Mouse (Mus musculus): ENCODE measurements around the gene Ksr2. TPM values are rescaled to one million over a fixed set of nuclear protein-coding genes. Genes with fewer than 3 reads are reported as not detected.

The Ksr2 gene
- polyA plus RNA-seq, 1 experiment from 2014 or later, result 2.6 TPM

GRCm38 (mm10) chr5:117510864-117511263, 97.1 kb downstream of the Ksr2 start:
- no peak overlapping the region for H3K27ac ChIP-seq (replicated peaks)
- no peak for ATAC-seq (ENCODE audit: low FRiP score, low read depth)

GRCm38 (mm10) chr5:117515396-117515795, 101.6 kb downstream of the Ksr2 start:
- no peaks in the 10 kb centered on the region for H3K36me3 ChIP-seq
- no peaks in the 10 kb centered on the region for H3K9me3 ChIP-seq
- no peak overlapping the region for H3K9ac ChIP-seq (replicated peaks)
- no peak overlapping the region for H3K4me2 ChIP-seq (replicated peaks)
- H3K27me3 ChIP-seq, result no peaks in the 10 kb centered on the region
- H3K4me1 ChIP-seq, result no peaks in the 10 kb centered on the region
- 91% methylated on average over 12 of the region's 12 CpGs for WGBS
- no peak overlapping the region for H3K27ac ChIP-seq (replicated peaks)
- H3K4me3 ChIP-seq, result no peak overlapping the region
- no peak for ATAC-seq (ENCODE audit: low FRiP score, low read depth)

More at GRCm38 (mm10) chr5:117510864-117511263, 97.1 kb downstream of the Ksr2 start:
- WGBS, result 80% methylated on average over 10 of the region's 10 CpGs
- no peak overlapping the region for H3K4me3 ChIP-seq
- H3K36me3 ChIP-seq, result no peaks in the 10 kb centered on the region
- H3K9me3 ChIP-seq, result no peaks in the 10 kb centered on the region
- H3K9ac ChIP-seq (replicated peaks), result no peak overlapping the region
- H3K4me1 ChIP-seq, result no peaks in the 10 kb centered on the region; the same call in 1 of the 2 replicates
- no peak overlapping the region for H3K4me2 ChIP-seq (replicated peaks)
- H3K27me3 ChIP-seq, result no peaks in the 10 kb centered on the region; the same call in 1 of the 2 replicates

- 82% methylated on average over 7 of the region's 7 CpGs for WGBS
- ATAC-seq (ENCODE audit: low FRiP score, low read depth), result no peak
- Histone ChIP-seq H3K4me2 (replicated peaks) (no peak overlapping the region), H3K9me3 (no peaks in the 10 kb centered on the region), H3K27ac (replicated peaks) (no peak overlapping the region), H3K27me3 (no peaks in the 10 kb centered on the region), H3K36me3 (no peaks in the 10 kb centered on the region), H3K4me1 (no peaks in the 10 kb centered on the region), H3K9ac (replicated peaks) (no peak overlapping the region), H3K4me3 (no peak overlapping the region)
Observed at GRCm38 (mm10) chr5:117515861-117516260, 102.1 kb downstream of the Ksr2 start.

- Histone ChIP-seq H3K9ac (replicated peaks) (no peak overlapping the region), H3K4me1 (no peaks in the 10 kb centered on the region), H3K36me3 (no peaks in the 10 kb centered on the region), H3K4me3 (no peak overlapping the region), H3K9me3 (no peaks in the 10 kb centered on the region), H3K4me2 (replicated peaks) (no peak overlapping the region), H3K27me3 (no peaks in the 10 kb centered on the region), H3K27ac (replicated peaks) (no peak overlapping the region)
- ATAC-seq (ENCODE audit: low FRiP score, low read depth), result no peak
- 3% methylated on average over 8 of the region's 8 CpGs for WGBS
Observed at GRCm38 (mm10) chr5:117516597-117516996, 102.8 kb downstream of the Ksr2 start.

- Histone ChIP-seq H3K4me1 (no peaks in the 10 kb centered on the region), H3K27ac (replicated peaks) (no peak overlapping the region), H3K4me2 (replicated peaks) (no peak overlapping the region), H3K9ac (replicated peaks) (no peak overlapping the region), H3K27me3 (no peaks in the 10 kb centered on the region), H3K9me3 (0 out of 2 replicates have a peak, but pooled peaks cover 5% of the 10 kb centered on the region), H3K4me3 (no peak overlapping the region), H3K36me3 (no peaks in the 10 kb centered on the region)
- no peak for ATAC-seq (ENCODE audit: low FRiP score, low read depth)
- 43% methylated on average over 4 of the region's 4 CpGs for WGBS
Observed at GRCm38 (mm10) chr5:117519858-117520495, 106.2 kb downstream of the Ksr2 start.

- 77% methylated on average over 4 of the region's 4 CpGs for WGBS
- H3K4me3 ChIP-seq, result no peak overlapping the region
- no peak for ATAC-seq (ENCODE audit: low FRiP score, low read depth)
- H3K9me3 ChIP-seq, result 0 out of 2 replicates have a peak, but pooled peaks cover 5% of the 10 kb centered on the region
- no peaks in the 10 kb centered on the region for H3K27me3 ChIP-seq
- no peak overlapping the region for H3K4me2 ChIP-seq (replicated peaks)
- H3K27ac ChIP-seq (replicated peaks), result no peak overlapping the region
- no peaks in the 10 kb centered on the region for H3K36me3 ChIP-seq
- H3K4me1 ChIP-seq, result no peaks in the 10 kb centered on the region
- no peak overlapping the region for H3K9ac ChIP-seq (replicated peaks)
Observed at GRCm38 (mm10) chr5:117521156-117521555, 107.4 kb downstream of the Ksr2 start.

GRCm38 (mm10) chr5:117521701-117522100, 107.9 kb downstream of the Ksr2 start:
- 94% methylated on average over 4 of the region's 4 CpGs for whole genome bisulfite sequencing
- no peaks in the 10 kb centered on the region for H3K36me3 ChIP-seq
- ATAC-seq (ENCODE audit: low FRiP score, low read depth), result no peak

GRCm38 (mm10) chr5:117522471-117522870, 108.7 kb downstream of the Ksr2 start:
- Histone ChIP-seq H3K9me3 (0 out of 2 replicates have a peak, but pooled peaks cover 5% of the 10 kb centered on the region), H3K4me2 (replicated peaks) (no peak overlapping the region), H3K27ac (replicated peaks) (no peak overlapping the region), H3K9ac (replicated peaks) (no peak overlapping the region), H3K36me3 (no peaks in the 10 kb centered on the region), H3K27me3 (no peaks in the 10 kb centered on the region), H3K4me3 (no peak overlapping the region), H3K4me1 (no peaks in the 10 kb centered on the region)
- ATAC-seq (ENCODE audit: low FRiP score, low read depth), result no peak
- 71% methylated on average over 4 of the region's 4 CpGs for WGBS

More at GRCm38 (mm10) chr5:117521701-117522100, 107.9 kb downstream of the Ksr2 start:
- Histone ChIP-seq H3K9me3 (0 out of 2 replicates have a peak, but pooled peaks cover 5% of the 10 kb centered on the region), H3K4me3 (no peak overlapping the region), H3K9ac (replicated peaks) (no peak overlapping the region), H3K27ac (replicated peaks) (no peak overlapping the region), H3K4me2 (replicated peaks) (no peak overlapping the region), H3K4me1 (no peaks in the 10 kb centered on the region), H3K27me3 (no peaks in the 10 kb centered on the region)

- ATAC-seq (ENCODE audit: low FRiP score, low read depth), result no peak
- no peaks in the 10 kb centered on the region for H3K36me3 ChIP-seq
- 85% methylated on average over 10 of the region's 10 CpGs for WGBS
- H3K4me3 ChIP-seq, result no peak overlapping the region
- 0 out of 2 replicates have a peak, but pooled peaks cover 5% of the 10 kb centered on the region for H3K9me3 ChIP-seq
- H3K27ac ChIP-seq (replicated peaks), result no peak overlapping the region
- H3K9ac ChIP-seq (replicated peaks), result no peak overlapping the region
- H3K27me3 ChIP-seq, result no peaks in the 10 kb centered on the region
- no peak overlapping the region for H3K4me2 ChIP-seq (replicated peaks)
- no peaks in the 10 kb centered on the region for H3K4me1 ChIP-seq
Observed at GRCm38 (mm10) chr5:117523010-117523409, 109.2 kb downstream of the Ksr2 start.

- Histone ChIP-seq H3K4me2 (replicated peaks) (no peak overlapping the region), H3K4me1 (peaks cover 8% of the 10 kb centered on the region), H3K27me3 (peaks cover 36% of the 10 kb centered on the region), H3K27ac (replicated peaks) (no peak overlapping the region), H3K36me3 (no peaks in the 10 kb centered on the region), H3K9ac (replicated peaks) (no peak overlapping the region), H3K4me3 (no peak overlapping the region), H3K9me3 (no peaks in the 10 kb centered on the region)
- no peak for ATAC-seq (ENCODE audit: low FRiP score, low read depth)
- WGBS, result 75% methylated on average over 6 of the region's 6 CpGs
Observed at GRCm38 (mm10) chr5:117530991-117531390, 117.2 kb downstream of the Ksr2 start.

GRCm38 (mm10) chr5:117539221-117539620, 125.4 kb downstream of the Ksr2 start:
- H3K4me3 ChIP-seq, result no peak overlapping the region
- H3K4me1 ChIP-seq, result 0 out of 2 replicates have a peak, but pooled peaks cover 4% of the 10 kb centered on the region
- no peak for ATAC-seq (ENCODE audit: low FRiP score, low read depth)
- 68% methylated on average over 3 of the region's 3 CpGs for WGBS
- no peaks in the 10 kb centered on the region for H3K36me3 ChIP-seq
- no peak overlapping the region for H3K4me2 ChIP-seq (replicated peaks)
- 0 out of 2 replicates have a peak, but pooled peaks cover 4% of the 10 kb centered on the region for H3K9me3 ChIP-seq
- H3K27me3 ChIP-seq, result peaks cover 11% of the 10 kb centered on the region
- no peak overlapping the region for H3K9ac ChIP-seq (replicated peaks)
- no peak overlapping the region for H3K27ac ChIP-seq (replicated peaks)

GRCm38 (mm10) chr5:117541654-117542053, 127.9 kb downstream of the Ksr2 start:
- Histone ChIP-seq H3K9me3 (0 out of 2 replicates have a peak, but pooled peaks cover 4% of the 10 kb centered on the region), H3K36me3 (no peaks in the 10 kb centered on the region), H3K27ac (replicated peaks) (no peak overlapping the region), H3K4me1 (0 out of 2 replicates have a peak, but pooled peaks cover 4% of the 10 kb centered on the region), H3K4me2 (replicated peaks) (no peak overlapping the region), H3K27me3 (no peaks in the 10 kb centered on the region; the same call in 1 of the 2 replicates), H3K4me3 (no peak overlapping the region), H3K9ac (replicated peaks) (no peak overlapping the region)
- ATAC-seq (ENCODE audit: low FRiP score, low read depth), result no peak
- WGBS, result 72% methylated on average over 8 of the region's 8 CpGs

Data from midbrain, embryonic 12.5 days (tissue).